Mouse (Mus musculus): Measurements from ENCODE around the gene Cxcl2. TPM values are rescaled to one million over a fixed set of nuclear protein-coding genes. Genes with fewer than 3 reads are reported as not detected.

Gene Cxcl2
- polyA plus RNA-seq (2012; fragmentation: generic; extraction: Trizol) = not detected

GRCm38 (mm10) chr5:90903339-90904020 is at the start of gene Cxcl2:
TSS of gene Cxcl2 (plus strand) at chr5:90903871.

DNA sequence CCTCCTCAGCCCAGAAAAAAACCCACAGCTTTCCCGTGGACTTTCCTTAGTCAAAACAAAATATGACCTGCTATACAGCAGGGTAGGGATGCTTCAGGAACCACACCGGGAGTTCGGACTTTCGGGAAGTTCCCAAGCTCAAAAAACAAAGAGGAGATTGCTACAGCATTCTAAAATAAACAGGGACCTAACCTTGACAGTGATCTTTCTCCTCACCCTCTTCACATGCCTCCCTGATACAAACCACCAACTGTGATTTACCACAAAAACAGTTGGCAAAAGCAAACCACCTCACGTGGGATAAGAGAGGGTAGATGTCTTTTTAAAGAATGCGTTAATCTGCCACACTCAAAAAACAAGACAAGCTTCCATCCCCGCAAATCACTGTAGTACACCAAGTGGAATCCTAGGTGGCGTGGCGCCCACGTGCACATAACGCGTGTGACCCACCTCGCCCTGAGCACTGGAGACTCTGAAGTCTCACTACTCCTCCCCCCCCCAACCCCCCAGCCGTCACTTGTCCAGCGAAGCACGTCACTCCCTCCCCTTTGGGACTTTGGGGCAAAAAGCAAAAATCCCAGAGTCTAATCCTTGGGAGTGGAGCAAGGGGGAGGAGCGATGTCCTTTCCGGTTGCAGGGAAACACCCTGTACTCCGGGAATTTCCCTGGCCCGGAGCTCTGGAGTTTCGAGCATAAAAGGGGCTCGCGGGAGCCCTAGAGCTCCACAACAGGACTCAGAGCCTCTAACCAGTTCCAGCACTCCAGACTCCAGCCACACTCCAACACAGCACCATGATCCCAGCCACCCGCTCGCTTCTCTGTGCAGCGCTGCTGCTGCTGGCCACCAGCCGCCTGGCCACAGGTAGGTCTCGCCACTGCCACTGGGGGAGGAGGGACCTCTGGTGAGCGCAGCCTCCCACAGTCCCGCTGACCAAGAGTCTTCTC is 12.9 kb upstream of the Cxcl2 start, which contains the start of gene Cxcl1:
Gene Cxcl1 (plus strand): TSS at position 723 of the 945 bp plus-strand sequence.

DNA sequence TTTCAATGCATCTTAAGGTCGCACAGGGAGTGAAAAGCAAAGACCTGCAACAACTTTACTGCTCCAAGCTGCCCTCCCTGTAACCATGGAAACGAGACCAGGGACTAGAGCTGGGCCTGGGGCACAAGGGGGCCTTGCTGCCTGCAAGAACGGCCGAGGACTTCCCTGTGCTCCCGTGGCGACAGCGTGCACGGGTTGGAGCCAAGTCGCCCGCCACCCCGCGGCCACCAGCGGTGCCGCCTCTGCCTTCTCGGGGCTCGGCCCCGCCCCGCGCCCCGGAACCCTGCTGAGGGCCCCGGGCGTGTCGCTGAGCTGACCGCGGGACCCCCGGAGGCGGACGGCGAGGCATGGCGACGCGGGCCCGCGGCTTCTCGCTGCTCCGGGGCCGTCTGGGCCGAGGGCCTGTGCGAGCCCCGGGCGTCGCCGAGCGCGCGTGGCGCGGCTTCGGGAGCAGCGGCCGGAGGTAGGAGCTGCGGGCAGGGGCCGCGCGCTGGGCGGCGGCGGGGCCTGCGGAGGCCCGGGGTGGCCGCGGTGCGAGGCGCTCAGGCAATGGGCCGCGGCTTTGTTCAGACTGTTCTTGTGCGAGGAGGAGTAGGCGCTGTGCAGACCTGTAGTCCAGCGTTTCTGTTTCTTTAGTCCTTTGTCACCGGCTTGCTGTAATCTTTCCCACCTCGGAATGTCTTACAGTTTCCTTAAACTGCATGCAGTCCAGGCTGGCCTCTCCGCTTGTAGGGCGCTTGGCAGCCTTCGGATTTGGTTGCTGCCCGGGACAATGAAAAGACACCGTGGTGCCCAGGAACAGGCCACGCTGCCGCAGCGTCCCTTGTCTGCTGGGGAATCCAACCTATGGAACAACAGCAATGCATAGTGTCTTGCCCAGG is 27.5 kb downstream of the Cxcl2 start, which contains the start of gene Mthfd2l:
Gene Mthfd2l (plus strand): TSS at position 147 of the 881 bp plus-strand sequence.

Other genes starting within 250 kb of the Cxcl2 start
- gene Cxcl5, start 144.5 kb upstream of the Cxcl2 start, polyA plus RNA-seq (2012; fragmentation: generic; extraction: Trizol) = 10 to 100 TPM in 1 of 2 experiments, under 1 TPM in 1; 0.48 to 20.8 TPM
- under 1 TPM; 0.05 to 0.50 TPM for gene Ppbp, start 135.4 kb upstream of the Cxcl2 start, polyA plus RNA-seq (2012; fragmentation: generic; extraction: Trizol)
- gene Pf4, start 131.4 kb upstream of the Cxcl2 start, polyA plus RNA-seq (2012; fragmentation: generic; extraction: Trizol) = under 1 TPM in 1 of 2 experiments, not detected in 1; 0.99 TPM
- gene Cxcl3, start 117.8 kb upstream of the Cxcl2 start, polyA plus RNA-seq (2012; fragmentation: generic; extraction: Trizol) = not detected
- under 1 TPM in 1 of 2 experiments, not detected in 1; 0.37 TPM for gene Cxcl15, start 109.3 kb upstream of the Cxcl2 start, polyA plus RNA-seq (2012; fragmentation: generic; extraction: Trizol)
- 10 to 100 TPM in 1 of 2 experiments, under 1 TPM in 1; 0.75 to 30.1 TPM for gene Cxcl1, start 12.6 kb upstream of the Cxcl2 start, polyA plus RNA-seq (2012; fragmentation: generic; extraction: Trizol)
- 10 to 100 TPM; 12.9 to 41.7 TPM for gene Mthfd2l, start 27.2 kb downstream of the Cxcl2 start, polyA plus RNA-seq (2012; fragmentation: generic; extraction: Trizol)
- under 1 TPM in 1 of 2 experiments, not detected in 1; 0.08 TPM for gene Epgn, start 123.6 kb downstream of the Cxcl2 start, polyA plus RNA-seq (2012; fragmentation: generic; extraction: Trizol)
- under 1 TPM; 0.28 to 0.67 TPM for gene Ereg, start 170.8 kb downstream of the Cxcl2 start, polyA plus RNA-seq (2012; fragmentation: generic; extraction: Trizol)
- 1 to 10 TPM in 1 of 2 experiments, under 1 TPM in 1; 0.31 to 5.2 TPM for gene Areg, start 235.7 kb downstream of the Cxcl2 start, polyA plus RNA-seq (2012; fragmentation: generic; extraction: Trizol)

Measured in C3H10T1/2 (cell line).